Comparison of ENCODE assay signal across 38 mouse cellular contexts in the genomic region with DNA sequence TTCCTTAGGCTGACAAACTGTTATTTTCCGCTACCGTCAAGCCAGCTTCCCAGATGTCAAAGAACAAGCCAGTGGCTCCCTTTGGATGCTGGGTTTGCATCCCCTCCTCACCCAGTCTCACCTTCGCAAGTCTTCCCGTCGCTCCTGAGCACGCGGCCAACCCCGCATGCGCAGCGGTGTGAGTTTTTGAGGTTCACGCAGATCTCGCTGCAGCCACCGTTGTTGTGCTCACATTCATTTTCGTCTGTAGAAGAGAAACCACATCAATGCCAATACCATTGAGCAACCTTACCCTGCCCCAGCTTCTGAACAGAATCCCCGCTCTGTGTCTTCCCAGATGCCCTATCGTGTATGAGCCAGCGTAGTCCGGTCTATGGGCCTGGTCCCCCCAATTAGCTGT. TPM values are rescaled to one million over a fixed set of nuclear protein-coding genes. Genes with fewer than 3 reads are reported as not detected.
"Had no signal": no experiment of that assay in that cellular context is flagged by ENCODE, and none has a peak within 500 bp of the region (broad histone marks: within the 10 kb centered on the region; RNA-seq: fewer than 3 reads in every experiment).

No protein-coding gene starts in this region.

- H3K27ac ChIP-seq: heart, embryonic 10.5 days; hindbrain, embryonic 10.5 days; hindbrain, embryonic 12.5 days; hindbrain, embryonic 14.5 days; kidney, embryonic 15.5 days; kidney, postnatal 0 days; limb, embryonic 13.5 days; limb, embryonic 15.5 days; liver, embryonic 12.5 days; liver, embryonic 14.5 days had no signal

- H3K4me3 ChIP-seq: heart, embryonic 10.5 days; heart, embryonic 12.5 days; hindbrain, embryonic 10.5 days; hindbrain, embryonic 12.5 days; kidney, embryonic 15.5 days; limb, embryonic 13.5 days; limb, embryonic 15.5 days; liver, embryonic 12.5 days had no signal

- ATAC-seq: hindbrain, embryonic 16.5 days; intestine, embryonic 16.5 days; liver, embryonic 12.5 days had no signal

- H3K27me3 ChIP-seq: heart, embryonic 12.5 days; hindbrain, embryonic 12.5 days; limb, embryonic 13.5 days; limb, embryonic 15.5 days; liver, embryonic 12.5 days had no signal

- H3K9ac ChIP-seq: heart, embryonic 12.5 days; hindbrain, embryonic 12.5 days; hindbrain, embryonic 14.5 days; kidney, embryonic 15.5 days; limb, embryonic 13.5 days; limb, embryonic 15.5 days; liver, embryonic 12.5 days; liver, embryonic 14.5 days had no signal

- H3K9me3 ChIP-seq: heart, embryonic 10.5 days; heart, embryonic 12.5 days; hindbrain, embryonic 10.5 days; hindbrain, embryonic 12.5 days; kidney, embryonic 15.5 days; limb, embryonic 13.5 days; limb, embryonic 15.5 days; liver, embryonic 12.5 days had no signal

- H3K36me3 ChIP-seq: heart, embryonic 10.5 days; heart, embryonic 12.5 days; hindbrain, embryonic 10.5 days; hindbrain, embryonic 12.5 days; kidney, embryonic 15.5 days; limb, embryonic 13.5 days; limb, embryonic 15.5 days; liver, embryonic 12.5 days had no signal

- H3K4me2 ChIP-seq: heart, embryonic 12.5 days; hindbrain, embryonic 12.5 days; hindbrain, embryonic 14.5 days; kidney, embryonic 15.5 days; limb, embryonic 13.5 days; limb, embryonic 15.5 days; liver, embryonic 12.5 days had no signal

- DNase-seq: gastrocnemius, postnatal 14 days; gastrocnemius, postnatal 36 days; heart, adult 11 months; heart, postnatal 10 days; heart, postnatal 4 days; kidney, adult 11 months; kidney, adult 2 months; kidney, adult 9 months; kidney, postnatal 14 days; kidney, postnatal 36 days; layer of hippocampus, adult 9-11 months; layer of hippocampus, postnatal 36 days; left cerebral cortex, postnatal 4 days had no signal

RNA-seq across cellular contexts. Expression of gene Oit3, which starts 5.8 kb away (rescaled TPM):
- total RNA-seq: gastrocnemius, adult 18-20 months; gastrocnemius, adult 8-10 months; heart, postnatal 25 days; layer of hippocampus, postnatal 36 days had no signal

RNA-seq across cellular contexts. Expression of gene Pla2g12b, which starts 32.3 kb away (rescaled TPM):
- total RNA-seq: gastrocnemius, adult 18-20 months; gastrocnemius, adult 8-10 months; gastrocnemius, postnatal 36 days; heart, adult 8-10 months; heart, postnatal 10 days; heart, postnatal 25 days; layer of hippocampus, adult 18-20 months; layer of hippocampus, adult 8-10 months; layer of hippocampus, postnatal 14 days; layer of hippocampus, postnatal 36 days; left cerebral cortex, adult 18-20 months; left cerebral cortex, adult 8-10 months; left cerebral cortex, postnatal 10 days; left cerebral cortex, postnatal 25 days; left cerebral cortex, postnatal 4 days had no signal
- polyA plus RNA-seq: hindbrain, embryonic 10.5 days; hindbrain, embryonic 12.5 days; hindbrain, embryonic 14.5 days; hindbrain, embryonic 16.5 days; limb, embryonic 11.5 days; limb, embryonic 13.5 days had no signal

RNA-seq across cellular contexts. Expression of gene Gm10273, which starts 40.3 kb away (rescaled TPM):
- polyA plus RNA-seq: hindbrain, embryonic 12.5 days; intestine, embryonic 16.5 days; kidney, embryonic 15.5 days had no signal
